ENCODE assay signal across 15 mouse cellular contexts in genomic region chr17:33729215-33729614, GRCm38 (mm10). TPM values are rescaled to one million over a fixed set of nuclear protein-coding genes. Genes with fewer than 3 reads are reported as not detected.
DNase-seq lines count a peak whose midpoint lies in the region; ATAC-seq and TF ChIP-seq lines count a peak whose summit lies in the region.
"Had no signal": no experiment of that assay in that cellular context is flagged by ENCODE, and none has a peak within 500 bp of the region (broad histone marks: within the 10 kb centered on the region; RNA-seq: fewer than 3 reads in every experiment).

No protein-coding gene starts in this region.

- TF ChIP-seq CTCF in intestine, postnatal 0 days (IDR thresholded peaks at IDR 0.05; ENCODE audit: low read depth): peak; percentile 59
- TF ChIP-seq CTCF in lung, embryonic 14.5 days (IDR thresholded peaks at IDR 0.05; ENCODE audit: low read depth): peak; percentile 40
- no peak for TF ChIP-seq CTCF in lung, adult 2 months (IDR thresholded peaks at IDR 0.05; ENCODE audit: insufficient read depth, low read length)
- TF ChIP-seq CTCF in CH12.LX (conservative IDR thresholded peaks at IDR 0.05 in 1 of 2, IDR thresholded peaks at IDR 0.05 in 1 of 2; ENCODE audit: low read depth in 2 of 2, low read length in 2 of 2): peak in 1 of 2 experiments; percentile 61; a peak in 2 of 4 replicates
- peak; percentile 29; the same call in 1 of the 2 replicates for TF ChIP-seq CTCF in cortical plate, adult 2 months (IDR thresholded peaks at IDR 0.05; ENCODE audit: extremely low read depth, insufficient read depth, low read length)

- in situ Hi-C loops in CH12.LX (cut with MboI; ENCODE audit: low pct_ligation_motif_present, low pct_unique_long_range_greater_than_20kb, low sequenced_read_pairs): no loop called here

- no peaks in the 10 kb centered on the region for H3K79me2 ChIP-seq in CH12.LX (replicated peaks; ENCODE audit: control insufficient read depth, extremely low read depth, insufficient read depth, poor library complexity, severe bottlenecking)

- no peaks in the 10 kb centered on the region for H3K27me3 ChIP-seq in intestine, postnatal 0 days (replicated peaks; ENCODE audit: control insufficient read depth, insufficient read depth, low read length)
- H3K27me3 ChIP-seq in intestine, embryonic 15.5 days (replicated peaks): no peaks in the 10 kb centered on the region
- H3K27me3 ChIP-seq in lung, embryonic 14.5 days (ENCODE audit: insufficient read depth, low read length): no peaks in the 10 kb centered on the region
- H3K27me3 ChIP-seq in CH12.LX (replicated peaks): no peaks in the 10 kb centered on the region
- H3K27me3 ChIP-seq: hindbrain, embryonic 13.5 days had no signal

- no peak for ATAC-seq in intestine, postnatal 0 days
- no peak for ATAC-seq in intestine, embryonic 15.5 days
- no peak for ATAC-seq in lung, embryonic 14.5 days (ENCODE audit: insufficient read depth)
- ATAC-seq in cerebellum, adult (ENCODE audit: insufficient number of reproducible peaks, low FRiP score, low TSS enrichment): no peak

- no peak overlapping the region for H3K4me3 ChIP-seq in intestine, postnatal 0 days (ENCODE audit: low read depth, low read length)
- no peak overlapping the region for H3K4me3 ChIP-seq in intestine, embryonic 15.5 days (replicated peaks)
- H3K4me3 ChIP-seq in lung, embryonic 14.5 days (ENCODE audit: low read depth, low read length): no peak overlapping the region
- H3K4me3 ChIP-seq in lung, adult 2 months (replicated peaks; ENCODE audit: extremely low read depth, low read depth, low read length): no peak overlapping the region
- no peak overlapping the region for H3K4me3 ChIP-seq in CH12.LX (replicated peaks in 1 of 3; ENCODE audit: low read depth in 2 of 3, low read length in 2 of 3, poor library complexity in 1 of 3)
- no peak overlapping the region for H3K4me3 ChIP-seq in cortical plate, adult 2 months (ENCODE audit: insufficient read depth, low read length)
- H3K4me3 ChIP-seq: erythroblast, embryonic 14.5 days; hindbrain, embryonic 13.5 days had no signal

- no peak overlapping the region for H3K4me2 ChIP-seq in intestine, postnatal 0 days (replicated peaks; ENCODE audit: low read depth)
- no peak overlapping the region for H3K4me2 ChIP-seq in intestine, embryonic 15.5 days (replicated peaks)
- H3K4me2 ChIP-seq in lung, embryonic 14.5 days: no peak overlapping the region
- H3K4me2 ChIP-seq in CH12.LX (ENCODE audit: insufficient read depth, low read depth, poor library complexity, severe bottlenecking): no peak overlapping the region
- H3K4me2 ChIP-seq: heart, embryonic 11.5 days; hindbrain, embryonic 13.5 days had no signal

- H3K9ac ChIP-seq in intestine, postnatal 0 days (ENCODE audit: low read depth, low read length): no peak overlapping the region
- no peak overlapping the region for H3K9ac ChIP-seq in intestine, embryonic 15.5 days
- H3K9ac ChIP-seq in lung, embryonic 14.5 days: no peak overlapping the region; the same call in 1 of the 2 replicates
- H3K9ac ChIP-seq in CH12.LX (ENCODE audit: insufficient read depth, low read depth): no peak overlapping the region
- H3K9ac ChIP-seq: hindbrain, embryonic 13.5 days had no signal

- TF ChIP-seq EP300 in CH12.LX (IDR thresholded peaks at IDR 0.05; ENCODE audit: low read length): no peak

- 59% methylated on average over 2 of the region's 2 CpGs for WGBS in intestine, postnatal 0 days
- WGBS in intestine, embryonic 15.5 days: 69% methylated on average over 2 of the region's 2 CpGs
- WGBS in lung, embryonic 14.5 days: 60% methylated on average over 2 of the region's 2 CpGs
- 35% methylated on average over 2 of the region's 2 CpGs for WGBS in lung, adult 2 months

- dilution Hi-C loops in CH12.LX (cut with MboI; ENCODE audit: extremely low pct_ligation_motif_present, extremely low pct_unique_long_range_greater_than_20kb, low sequenced_read_pairs): no loop called here

- peak; percentile 48 for TF ChIP-seq RAD21 in CH12.LX (IDR thresholded peaks at IDR 0.05; ENCODE audit: low read depth, low read length)

- no peaks in the 10 kb centered on the region for H3K9me3 ChIP-seq in intestine, postnatal 0 days (ENCODE audit: control insufficient read depth)
- no peaks in the 10 kb centered on the region for H3K9me3 ChIP-seq in intestine, embryonic 15.5 days
- no peaks in the 10 kb centered on the region for H3K9me3 ChIP-seq in lung, embryonic 14.5 days (ENCODE audit: low read depth, low read length)
- H3K9me3 ChIP-seq in CH12.LX (replicated peaks; ENCODE audit: low read length): peaks cover 3% of the 10 kb centered on the region
- H3K9me3 ChIP-seq: hindbrain, embryonic 13.5 days had no signal

- H3K4me1 ChIP-seq in intestine, postnatal 0 days (replicated peaks; ENCODE audit: control insufficient read depth, insufficient read depth, low read length): no peaks in the 10 kb centered on the region
- no peaks in the 10 kb centered on the region for H3K4me1 ChIP-seq in intestine, embryonic 15.5 days (replicated peaks)
- H3K4me1 ChIP-seq in lung, embryonic 14.5 days (ENCODE audit: insufficient read depth): no peaks in the 10 kb centered on the region
- no peaks in the 10 kb centered on the region for H3K4me1 ChIP-seq in lung, adult 2 months (ENCODE audit: control insufficient read depth, insufficient read depth, low read length)
- H3K4me1 ChIP-seq in CH12.LX (ENCODE audit: control insufficient read depth in 1 of 2, insufficient read depth in 2 of 2): peaks cover 0 to 4% of the 10 kb centered on the region in 2 experiments; a peak in 1 of 4 replicates
- no peaks in the 10 kb centered on the region for H3K4me1 ChIP-seq in cortical plate, adult 2 months (ENCODE audit: control insufficient read depth, insufficient read depth, low read length)
- H3K4me1 ChIP-seq: hindbrain, embryonic 13.5 days had no signal

- no peak for TF ChIP-seq POLR2A in lung, adult 2 months (IDR thresholded peaks at IDR 0.05; ENCODE audit: borderline replicate concordance, extremely low read depth, low read depth, low read length)
- no peak for TF ChIP-seq POLR2A in CH12.LX (IDR thresholded peaks at IDR 0.05; ENCODE audit: low read depth, low read length)
- no peak for TF ChIP-seq POLR2A in cortical plate, adult 2 months (IDR thresholded peaks at IDR 0.05; ENCODE audit: extremely low read depth, insufficient read depth, low read length)

- peak; percentile 41 for DNase-seq in lung, embryonic 14.5 days
- DNase-seq in lung, adult 2 months: no peak
- no peak for DNase-seq in CH12.LX (ENCODE audit: extremely low read depth)
- DNase-seq in left cerebral cortex, adult 11 months (ENCODE audit: low spot score): no peak
- DNase-seq: left cerebral cortex, postnatal 4 days; thymus, adult 18-20 months had no signal

- no peaks in the 10 kb centered on the region for H3K36me3 ChIP-seq in intestine, postnatal 0 days (ENCODE audit: control insufficient read depth, insufficient read depth)
- H3K36me3 ChIP-seq in intestine, embryonic 15.5 days: no peaks in the 10 kb centered on the region
- no peaks in the 10 kb centered on the region for H3K36me3 ChIP-seq in lung, embryonic 14.5 days (ENCODE audit: insufficient read depth)
- H3K36me3 ChIP-seq in CH12.LX (replicated peaks in 1 of 2; ENCODE audit: control insufficient read depth in 1 of 2, insufficient read depth in 1 of 2, low read length in 1 of 2): no peaks in the 10 kb centered on the region
- H3K36me3 ChIP-seq: G1E; hindbrain, embryonic 13.5 days had no signal

- H3K27ac ChIP-seq in intestine, postnatal 0 days (ENCODE audit: low read depth, low read length): no peak overlapping the region
- H3K27ac ChIP-seq in intestine, embryonic 15.5 days: no peak overlapping the region
- no peak overlapping the region for H3K27ac ChIP-seq in lung, embryonic 14.5 days (ENCODE audit: low read depth)
- H3K27ac ChIP-seq in CH12.LX (ENCODE audit: insufficient read depth, low read depth): no peak overlapping the region
- H3K27ac ChIP-seq in cortical plate, adult 2 months (ENCODE audit: insufficient read depth, low read length): no peak overlapping the region
- H3K27ac ChIP-seq: hindbrain, embryonic 13.5 days; macrophage had no signal

RNA-seq across cellular contexts. Expression of gene March2, which starts 10.7 kb away (rescaled TPM):
- 51.2 and 56.0 TPM in 2 replicates for polyA plus RNA-seq in intestine, postnatal 0 days (2015; fragmentation: Nextera tagmentation; extraction: Ambion mirVana)
- 49.4 and 52.7 TPM in 2 replicates for polyA plus RNA-seq in intestine, embryonic 15.5 days (2015; fragmentation: Nextera tagmentation; extraction: Ambion mirVana)
- polyA plus RNA-seq in lung, embryonic 14.5 days (2014; fragmentation: Nextera tagmentation; extraction: Ambion mirVana): 45.3 and 46.4 TPM in 2 replicates
- polyA plus RNA-seq in lung, adult 2 months (2012; rRNA removed): 114 and 126 TPM in 2 replicates
- total RNA-seq in CH12.LX (2012; rRNA removed): 8.9 and 9.2 TPM in 2 replicates
- 9.3 and 9.7 TPM in 2 replicates for total RNA-seq in CH12.LX (2014; rRNA removed)
- polyA plus RNA-seq in CH12.LX (2012; ENCODE audit: insufficient read length, low read depth): 10.2 and 12.2 TPM in 2 replicates
- polyA plus RNA-seq in cortical plate, adult 2 months (2012; rRNA removed): 127 and 137 TPM in 2 replicates

RNA-seq across cellular contexts. Expression of gene Rab11b, which starts 31.1 kb away (rescaled TPM):
- polyA plus RNA-seq in intestine, postnatal 0 days (2015; fragmentation: Nextera tagmentation; extraction: Ambion mirVana): 157 and 160 TPM in 2 replicates
- polyA plus RNA-seq in intestine, embryonic 15.5 days (2015; fragmentation: Nextera tagmentation; extraction: Ambion mirVana): 206 and 218 TPM in 2 replicates
- 241 and 278 TPM in 2 replicates for polyA plus RNA-seq in lung, embryonic 14.5 days (2014; fragmentation: Nextera tagmentation; extraction: Ambion mirVana)
- polyA plus RNA-seq in lung, adult 2 months (2012; rRNA removed): 389 and 406 TPM in 2 replicates
- 31.8 and 32.7 TPM in 2 replicates for total RNA-seq in CH12.LX (2012; rRNA removed)
- 17.4 and 18.7 TPM in 2 replicates for total RNA-seq in CH12.LX (2014; rRNA removed)
- polyA plus RNA-seq in CH12.LX (2012; ENCODE audit: insufficient read length, low read depth): 49.0 and 57.9 TPM in 2 replicates
- polyA plus RNA-seq in cortical plate, adult 2 months (2012; rRNA removed): 470 and 487 TPM in 2 replicates

RNA-seq across cellular contexts. Expression of gene Hnrnpm, which starts 42.6 kb away (rescaled TPM):
- 145 and 152 TPM in 2 replicates for polyA plus RNA-seq in intestine, postnatal 0 days (2015; fragmentation: Nextera tagmentation; extraction: Ambion mirVana)
- polyA plus RNA-seq in intestine, embryonic 15.5 days (2015; fragmentation: Nextera tagmentation; extraction: Ambion mirVana): 276 and 325 TPM in 2 replicates
- polyA plus RNA-seq in lung, embryonic 14.5 days (2014; fragmentation: Nextera tagmentation; extraction: Ambion mirVana): 407 and 411 TPM in 2 replicates
- polyA plus RNA-seq in lung, adult 2 months (2012; rRNA removed): 72.4 and 83.8 TPM in 2 replicates
- total RNA-seq in CH12.LX (2012; rRNA removed): 174 and 217 TPM in 2 replicates
- total RNA-seq in CH12.LX (2014; rRNA removed): 207 and 227 TPM in 2 replicates
- polyA plus RNA-seq in CH12.LX (2012; ENCODE audit: insufficient read length, low read depth): 756 and 975 TPM in 2 replicates
- 146 and 158 TPM in 2 replicates for polyA plus RNA-seq in cortical plate, adult 2 months (2012; rRNA removed)

RNA-seq across cellular contexts. Expression of gene Angptl4, which starts 52.4 kb away (rescaled TPM):
- polyA plus RNA-seq in intestine, postnatal 0 days (2015; fragmentation: Nextera tagmentation; extraction: Ambion mirVana): 26.7 and 33.5 TPM in 2 replicates
- 20.7 and 23.4 TPM in 2 replicates for polyA plus RNA-seq in intestine, embryonic 15.5 days (2015; fragmentation: Nextera tagmentation; extraction: Ambion mirVana)
- 31.9 and 35.4 TPM in 2 replicates for polyA plus RNA-seq in lung, embryonic 14.5 days (2014; fragmentation: Nextera tagmentation; extraction: Ambion mirVana)
- 34.6 and 87.6 TPM in 2 replicates for polyA plus RNA-seq in lung, adult 2 months (2012; rRNA removed)
- total RNA-seq in CH12.LX (2012; rRNA removed): 8.0 and 9.4 TPM in 2 replicates
- total RNA-seq in CH12.LX (2014; rRNA removed): 11.7 and 12.2 TPM in 2 replicates
- polyA plus RNA-seq in CH12.LX (2012; ENCODE audit: insufficient read length, low read depth): 6.3 and 6.8 TPM in 2 replicates
- polyA plus RNA-seq in cortical plate, adult 2 months (2012; rRNA removed): 2.4 and 2.9 TPM in 2 replicates
- polyA plus RNA-seq: erythroblast, embryonic 14.5 days; G1E had no signal
